ENCODE assay signal across 9 mouse cellular contexts in the genomic region with DNA sequence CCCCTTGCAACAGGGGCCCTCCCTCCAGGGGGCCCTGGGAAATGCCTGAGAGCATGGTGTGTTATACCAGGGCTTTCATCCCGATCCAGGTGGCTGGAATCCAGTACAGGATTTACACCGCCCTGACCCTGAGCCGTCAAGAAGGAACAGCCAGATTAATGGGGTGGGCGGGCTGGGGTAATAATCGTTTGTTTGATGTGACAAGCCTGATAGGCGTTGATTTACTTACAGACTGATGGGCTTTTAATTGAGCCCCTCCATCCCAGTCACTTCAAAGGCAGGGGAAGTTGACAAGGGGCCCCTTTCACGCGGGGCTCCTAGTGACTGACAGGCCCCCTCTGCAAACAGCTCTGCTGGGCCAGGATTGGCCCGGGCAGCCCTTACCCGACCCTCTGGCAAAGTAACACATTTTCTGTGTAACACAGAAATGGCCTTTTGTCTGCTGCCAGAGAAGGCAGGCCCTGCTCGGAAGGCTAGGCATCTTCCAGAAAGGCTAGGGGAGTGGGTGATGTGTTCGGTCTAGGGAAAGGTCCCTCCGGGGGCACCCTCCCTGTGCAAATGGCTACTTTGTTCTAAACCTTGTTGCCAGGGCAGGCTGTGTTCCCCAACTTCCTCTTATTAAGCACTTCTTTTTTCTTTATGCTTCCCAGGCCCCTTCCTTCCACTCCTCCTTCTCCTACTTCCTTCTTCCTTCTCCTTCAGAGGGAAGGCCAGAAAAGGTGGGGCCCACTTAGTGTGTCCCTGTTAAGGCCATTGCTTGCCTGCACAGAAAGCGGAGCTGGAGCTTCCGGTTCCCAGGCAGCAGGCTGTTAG. TPM values are rescaled to one million over a fixed set of nuclear protein-coding genes. Genes with fewer than 3 reads are reported as not detected.
A peak's percentile ranks its signal among the peaks of the same experiment; 100 is the strongest.
DNase-seq lines count a peak whose midpoint lies in the region; ATAC-seq and TF ChIP-seq lines count a peak whose summit lies in the region.
"Had no signal": no experiment of that assay in that cellular context is flagged by ENCODE, and none has a peak within 500 bp of the region (broad histone marks: within the 10 kb centered on the region; RNA-seq: fewer than 3 reads in every experiment).

No protein-coding gene starts in this region.

- no peaks in the 10 kb centered on the region for H3K27me3 ChIP-seq in lung, embryonic 14.5 days (ENCODE audit: insufficient read depth, low read length)
- peaks cover 96% of the 10 kb centered on the region for H3K27me3 ChIP-seq in hindbrain, embryonic 10.5 days (ENCODE audit: insufficient read depth, poor library complexity, severe bottlenecking)
- H3K27me3 ChIP-seq in stomach, embryonic 16.5 days (ENCODE audit: control insufficient read depth, insufficient read depth, low read length): no peaks in the 10 kb centered on the region

- H3K27ac ChIP-seq in lung, embryonic 14.5 days (ENCODE audit: low read depth): peak overlapping the region; percentile 64
- H3K27ac ChIP-seq in hindbrain, embryonic 10.5 days: peak overlapping the region; percentile 56
- peak overlapping the region; percentile 58 for H3K27ac ChIP-seq in stomach, embryonic 16.5 days (ENCODE audit: low read length)
- H3K27ac ChIP-seq: liver, embryonic 15.5 days had no signal

- WGBS in lung, embryonic 14.5 days: 4% methylated on average over 15 of the region's 15 CpGs
- WGBS in hindbrain, embryonic 10.5 days: 8% methylated on average over 15 of the region's 15 CpGs
- 15% methylated on average over 15 of the region's 15 CpGs for WGBS in stomach, embryonic 16.5 days

- peak overlapping the region; percentile 36; the same call in 1 of the 2 replicates for H3K4me2 ChIP-seq in lung, embryonic 14.5 days
- H3K4me2 ChIP-seq in stomach, embryonic 16.5 days (ENCODE audit: low read depth, low read length): peak overlapping the region; percentile 6; the same call in 1 of the 2 replicates
- H3K4me2 ChIP-seq: liver, embryonic 15.5 days had no signal

- H3K9ac ChIP-seq in lung, embryonic 14.5 days: no peak overlapping the region
- peak overlapping the region; percentile 46; the same call in 1 of the 2 replicates for H3K9ac ChIP-seq in stomach, embryonic 16.5 days (ENCODE audit: low read length)
- H3K9ac ChIP-seq: liver, embryonic 15.5 days had no signal

- no peak for TF ChIP-seq CTCF in lung, embryonic 14.5 days (IDR thresholded peaks at IDR 0.05; ENCODE audit: low read depth)

- DNase-seq in cerebellum, postnatal 10 days: peak; percentile 43 to 47
- peak; percentile 82 for DNase-seq in lung, embryonic 14.5 days
- no peak for DNase-seq in lung, postnatal 25 days (ENCODE audit: low spot score)
- DNase-seq in hindbrain, embryonic 10.5 days (ENCODE audit: low spot score): peak; percentile 88
- no peak for DNase-seq in urinary bladder, postnatal 10 days (ENCODE audit: low spot score)

- no peaks in the 10 kb centered on the region for H3K9me3 ChIP-seq in lung, embryonic 14.5 days (ENCODE audit: low read depth, low read length)
- H3K9me3 ChIP-seq in hindbrain, embryonic 10.5 days: peaks cover 6% of the 10 kb centered on the region
- H3K9me3 ChIP-seq in stomach, embryonic 16.5 days (replicated peaks; ENCODE audit: control insufficient read depth, low read length): no peaks in the 10 kb centered on the region
- H3K9me3 ChIP-seq: liver, embryonic 15.5 days had no signal

- H3K4me1 ChIP-seq in lung, embryonic 14.5 days (ENCODE audit: insufficient read depth): peaks cover 13% of the 10 kb centered on the region
- H3K4me1 ChIP-seq in hindbrain, embryonic 10.5 days (replicated peaks): peaks cover 28% of the 10 kb centered on the region
- peaks cover 19% of the 10 kb centered on the region for H3K4me1 ChIP-seq in stomach, embryonic 16.5 days (ENCODE audit: control insufficient read depth, insufficient read depth, low read length)
- H3K4me1 ChIP-seq: liver, embryonic 15.5 days had no signal

- no peak overlapping the region for H3K4me3 ChIP-seq in lung, embryonic 14.5 days (ENCODE audit: low read depth, low read length)
- H3K4me3 ChIP-seq in hindbrain, embryonic 10.5 days: peak overlapping the region; percentile 7; the same call in 1 of the 2 replicates
- no peak overlapping the region for H3K4me3 ChIP-seq in stomach, embryonic 16.5 days (replicated peaks; ENCODE audit: low read length)
- H3K4me3 ChIP-seq: liver, embryonic 15.5 days had no signal

- H3K36me3 ChIP-seq in lung, embryonic 14.5 days (ENCODE audit: insufficient read depth): no peaks in the 10 kb centered on the region
- H3K36me3 ChIP-seq in hindbrain, embryonic 10.5 days: no peaks in the 10 kb centered on the region
- no peaks in the 10 kb centered on the region for H3K36me3 ChIP-seq in stomach, embryonic 16.5 days (ENCODE audit: control insufficient read depth, insufficient read depth, low read length)
- H3K36me3 ChIP-seq: liver, embryonic 15.5 days had no signal

- ATAC-seq in cerebellum, adult (ENCODE audit: insufficient number of reproducible peaks, low FRiP score, low TSS enrichment): no peak
- ATAC-seq in lung, embryonic 14.5 days (ENCODE audit: insufficient read depth): peak; percentile 93
- ATAC-seq in megakaryocyte progenitor cell, adult 5-6 weeks (replicated peaks; ENCODE audit: poor library complexity): peak; percentile 71
- peak; percentile 90 for ATAC-seq in stomach, embryonic 16.5 days (ENCODE audit: insufficient read depth, low FRiP score)

RNA-seq across cellular contexts. Expression of a gene that starts 15.7 kb away (rescaled TPM):
- 10.2 and 11.3 TPM in 2 replicates for polyA plus RNA-seq in lung, embryonic 14.5 days (2014; fragmentation: Nextera tagmentation; extraction: Ambion mirVana)
- 16.3 and 24.4 TPM in 2 replicates for polyA plus RNA-seq in hindbrain, embryonic 10.5 days (2016; fragmentation: Nextera tagmentation; extraction: Ambion mirVana)
- total RNA-seq in megakaryocyte progenitor cell, adult 5-6 weeks (2015): 9.7 and 16.9 TPM in 2 replicates
- total RNA-seq in megakaryocyte progenitor cell, adult 5-6 weeks (2017): 1.7 and 2.0 TPM in 2 replicates
- polyA plus RNA-seq in stomach, embryonic 16.5 days (2015; fragmentation: Nextera tagmentation; extraction: Ambion mirVana): 10.4 and 13.6 TPM in 2 replicates

Comparison
In these comparisons a context has a peak if more than half of its experiments do, and no peak if none do; other contexts are left out.
1. DNase-seq: peak in cerebellum, postnatal 10 days (2 of 2), lung, embryonic 14.5 days (single experiment) and hindbrain, embryonic 10.5 days (single experiment); none in lung, postnatal 25 days (single experiment) and urinary bladder, postnatal 10 days (single experiment).
2. Peak in every context shown above with its lines, with median percentiles within 50 percentile points of each other: H3K27ac ChIP-seq.